Mouse (Mus musculus): ENCODE measurements around the gene Mad2l2. TPM values are rescaled to one million over a fixed set of nuclear protein-coding genes. Genes with fewer than 3 reads are reported as not detected.
"Not testable (repeated sequence)": the region's sequence is repeated elsewhere in the genome, so short reads cannot be mapped to it uniquely, and the experiment has no call there.

Mad2l2 gene
- polyA plus RNA-seq, 1 experiment: 25.2 TPM

- Histone ChIP-seq H3K4me3 (ENCODE audit: insufficient read depth, low read length) (no peak overlapping the region), H3K4me1 (ENCODE audit: control insufficient read depth, insufficient read depth, low read length) (no peaks in the 10 kb centered on the region), H3K27ac (ENCODE audit: insufficient read depth, low read length) (no peak overlapping the region)
- TF ChIP-seq POLR2A (IDR thresholded peaks at IDR 0.05; ENCODE audit: extremely low read depth, insufficient read depth, low read length): no peak
- no peak for TF ChIP-seq CTCF (IDR thresholded peaks at IDR 0.05; ENCODE audit: extremely low read depth, insufficient read depth, low read length)
Measured at GRCm38 (mm10) chr4:148177716-148178115, 47.5 kb downstream of the Mad2l2 start.

DNA sequence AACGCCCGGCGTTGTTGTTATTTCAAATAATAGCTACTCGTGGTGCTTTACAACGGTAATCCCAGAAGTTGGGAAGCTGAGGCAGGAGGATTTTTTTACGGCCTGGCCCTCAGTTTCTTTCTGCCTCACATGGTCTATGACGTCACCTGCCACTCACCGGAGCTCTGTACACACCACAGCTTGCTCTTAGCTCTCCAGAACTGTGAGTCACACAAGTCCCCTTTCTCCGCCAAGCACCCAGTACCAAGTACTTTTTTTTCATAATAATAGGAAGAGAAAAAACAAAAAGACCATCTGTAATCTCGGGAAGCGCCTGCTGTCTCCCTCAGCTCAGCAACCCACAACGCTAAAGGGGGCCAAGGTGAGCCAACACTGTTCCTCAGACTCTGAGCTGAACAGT, 51.3 kb downstream of the Mad2l2 start:
- Histone ChIP-seq H3K4me1 (ENCODE audit: control insufficient read depth, insufficient read depth, low read length) (no peaks in the 10 kb centered on the region), H3K27ac (ENCODE audit: insufficient read depth, low read length) (no peak overlapping the region)
- TF ChIP-seq CTCF (IDR thresholded peaks at IDR 0.05; ENCODE audit: extremely low read depth, insufficient read depth, low read length) (no peak), POLR2A (IDR thresholded peaks at IDR 0.05; ENCODE audit: extremely low read depth, insufficient read depth, low read length) (no peak)

DNA sequence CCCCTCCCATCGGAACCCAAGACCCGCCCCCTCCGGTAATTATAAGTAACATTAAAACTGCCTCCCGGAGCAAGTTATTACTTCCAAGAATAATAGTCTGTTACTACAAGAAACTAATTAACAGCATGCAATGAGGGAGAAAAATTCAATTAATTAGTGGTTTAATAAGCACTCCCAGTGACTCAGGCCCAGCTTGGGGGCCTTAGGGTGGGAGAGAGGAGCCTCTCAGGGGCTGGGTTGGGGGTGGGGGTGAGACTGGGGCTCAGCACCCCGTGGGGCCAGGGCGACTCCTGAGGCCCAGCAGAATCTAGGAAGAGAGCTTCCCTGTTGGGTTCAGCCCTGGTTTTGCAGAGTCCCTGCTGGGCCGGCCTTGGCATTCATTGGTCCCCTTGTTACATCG, 52.2 kb downstream of the Mad2l2 start:
- Histone ChIP-seq H3K4me1 (ENCODE audit: control insufficient read depth, insufficient read depth, low read length) (no peaks in the 10 kb centered on the region), H3K4me3 (ENCODE audit: insufficient read depth, low read length) (no peak overlapping the region), H3K27ac (ENCODE audit: insufficient read depth, low read length) (no peak overlapping the region)
- TF ChIP-seq POLR2A (IDR thresholded peaks at IDR 0.05; ENCODE audit: extremely low read depth, insufficient read depth, low read length) (no peak), CTCF (IDR thresholded peaks at IDR 0.05; ENCODE audit: extremely low read depth, insufficient read depth, low read length) (no peak)

More for the DNA sequence above, 51.3 kb downstream of the Mad2l2 start:
- no peak overlapping the region for H3K4me3 ChIP-seq (ENCODE audit: insufficient read depth, low read length)

DNA sequence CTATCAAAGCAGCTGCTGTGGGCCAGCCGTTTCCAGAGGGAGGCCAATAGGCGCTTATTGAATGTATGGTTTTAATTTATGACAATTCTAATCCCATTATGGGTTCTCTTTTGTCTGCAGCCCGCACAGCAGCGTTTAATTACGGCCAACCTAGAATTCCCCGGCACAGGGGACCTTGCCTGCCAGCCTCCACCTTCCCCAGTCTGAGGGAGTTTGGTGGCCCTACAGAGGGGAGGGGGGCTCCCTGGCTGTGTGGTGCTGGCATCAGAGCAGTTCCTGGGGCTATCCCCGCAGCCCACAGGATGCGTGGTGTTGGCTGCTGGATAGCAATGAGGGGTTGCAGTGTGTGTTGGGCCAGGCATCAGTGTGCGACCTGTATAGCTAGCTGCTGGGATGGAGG, 54.4 kb downstream of the Mad2l2 start:
- TF ChIP-seq POLR2A (IDR thresholded peaks at IDR 0.05; ENCODE audit: extremely low read depth, insufficient read depth, low read length) (no peak), CTCF (IDR thresholded peaks at IDR 0.05; ENCODE audit: extremely low read depth, insufficient read depth, low read length) (no peak)
- H3K4me1 ChIP-seq (ENCODE audit: control insufficient read depth, insufficient read depth, low read length): no peaks in the 10 kb centered on the region

GRCm38 (mm10) chr4:148185819-148186218, 55.6 kb downstream of the Mad2l2 start:
- Histone ChIP-seq H3K27ac (ENCODE audit: insufficient read depth, low read length) (no peak overlapping the region), H3K4me3 (ENCODE audit: insufficient read depth, low read length) (no peak overlapping the region)
- TF ChIP-seq POLR2A (IDR thresholded peaks at IDR 0.05; ENCODE audit: extremely low read depth, insufficient read depth, low read length) (no peak), CTCF (IDR thresholded peaks at IDR 0.05; ENCODE audit: extremely low read depth, insufficient read depth, low read length) (no peak)

More for the DNA sequence above, 54.4 kb downstream of the Mad2l2 start:
- H3K27ac ChIP-seq (ENCODE audit: insufficient read depth, low read length): no peak overlapping the region
- no peak overlapping the region for H3K4me3 ChIP-seq (ENCODE audit: insufficient read depth, low read length)

DNA sequence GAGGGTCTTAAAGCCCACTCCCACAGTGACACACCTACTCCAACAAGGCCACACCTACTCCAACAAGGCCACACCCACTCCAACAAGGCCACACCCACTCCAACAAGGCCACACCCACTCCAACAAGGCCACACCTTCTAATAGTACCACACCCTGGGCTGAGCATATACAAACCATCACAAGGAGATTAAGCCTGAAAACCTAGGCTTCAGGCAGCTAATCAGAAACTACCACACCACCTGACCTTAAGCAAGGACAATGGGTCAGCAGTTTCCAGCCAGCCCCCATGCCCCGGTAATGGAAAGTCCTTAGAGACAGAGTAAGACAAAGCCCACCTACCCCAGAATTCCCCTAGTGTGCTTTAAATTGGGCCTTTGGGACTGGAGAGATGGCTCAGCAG, 58.6 kb downstream of the Mad2l2 start:
- not testable (repeated sequence) for H3K4me1 ChIP-seq (ENCODE audit: control insufficient read depth, insufficient read depth, low read length); H3K27ac ChIP-seq (ENCODE audit: insufficient read depth, low read length); H3K4me3 ChIP-seq (ENCODE audit: insufficient read depth, low read length)

More at GRCm38 (mm10) chr4:148185819-148186218, 55.6 kb downstream of the Mad2l2 start:
- no peaks in the 10 kb centered on the region for H3K4me1 ChIP-seq (ENCODE audit: control insufficient read depth, insufficient read depth, low read length)

DNA sequence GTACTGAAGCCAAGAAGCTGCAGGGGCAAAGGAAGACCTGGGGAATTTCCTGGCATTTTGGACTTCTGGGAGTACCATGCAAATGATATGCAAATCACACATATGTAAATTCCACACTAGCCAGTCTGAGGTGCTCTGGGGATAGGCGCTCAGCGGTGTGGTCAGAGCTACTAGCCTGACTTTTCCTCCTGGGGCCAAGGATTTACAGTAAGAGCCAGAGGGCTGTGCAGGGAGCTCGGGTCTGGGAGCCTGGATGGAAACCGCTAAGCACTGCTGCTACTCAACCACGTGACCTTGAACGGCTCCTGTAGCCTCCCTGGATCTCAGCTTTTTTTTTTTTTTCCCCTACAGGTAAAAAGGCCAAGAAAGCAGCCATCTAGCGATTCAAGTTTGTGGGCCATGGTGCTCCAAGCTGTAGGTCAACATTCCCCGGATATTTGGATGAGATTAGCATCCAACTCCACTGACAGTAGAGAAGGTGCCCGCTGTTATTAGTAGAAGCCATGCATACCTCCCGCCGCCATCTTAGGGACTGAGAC, 62.6 kb downstream of the Mad2l2 start:
- Histone ChIP-seq H3K27ac (ENCODE audit: insufficient read depth, low read length) (no peak overlapping the region), H3K4me1 (ENCODE audit: control insufficient read depth, insufficient read depth, low read length) (no peaks in the 10 kb centered on the region), H3K4me3 (ENCODE audit: insufficient read depth, low read length) (no peak overlapping the region)
- TF ChIP-seq POLR2A (IDR thresholded peaks at IDR 0.05; ENCODE audit: extremely low read depth, insufficient read depth, low read length) (no peak), CTCF (IDR thresholded peaks at IDR 0.05; ENCODE audit: extremely low read depth, insufficient read depth, low read length) (no peak)

GRCm38 (mm10) chr4:148194400-148194799, 64.2 kb downstream of the Mad2l2 start:
- Histone ChIP-seq H3K27ac (ENCODE audit: insufficient read depth, low read length) (no peak overlapping the region), H3K4me1 (ENCODE audit: control insufficient read depth, insufficient read depth, low read length) (no peaks in the 10 kb centered on the region), H3K4me3 (ENCODE audit: insufficient read depth, low read length) (no peak overlapping the region)
- no peak for TF ChIP-seq POLR2A (IDR thresholded peaks at IDR 0.05; ENCODE audit: extremely low read depth, insufficient read depth, low read length)
- no peak for TF ChIP-seq CTCF (IDR thresholded peaks at IDR 0.05; ENCODE audit: extremely low read depth, insufficient read depth, low read length)

Other genes with a start within 250 kb of the Mad2l2 start
- 101 and 105 TPM in 2 replicates for gene Mfn2, start 225.7 kb upstream of the Mad2l2 start, polyA plus RNA-seq (2012; rRNA removed)
- gene Plod1, start 193.6 kb upstream of the Mad2l2 start, polyA plus RNA-seq (2012; rRNA removed): 21.9 and 24.4 TPM in 2 replicates
- 33.2 TPM in 2 replicates for gene 2510039O18Rik, start 189.5 kb upstream of the Mad2l2 start, polyA plus RNA-seq (2012; rRNA removed)
- gene Nppb, start 144.6 kb upstream of the Mad2l2 start, polyA plus RNA-seq (2012; rRNA removed): not detected in 2 replicates
- 0.21 TPM in 2 replicates for gene Nppa, start 129.7 kb upstream of the Mad2l2 start, polyA plus RNA-seq (2012; rRNA removed)
- gene Clcn6, start 91.6 kb upstream of the Mad2l2 start, polyA plus RNA-seq (2012; rRNA removed): 44.6 and 45.0 TPM in 2 replicates
- 32.2 and 34.2 TPM in 2 replicates for gene Mthfr, start 91.3 kb upstream of the Mad2l2 start, polyA plus RNA-seq (2012; rRNA removed)
- gene Agtrap, start 42.4 kb upstream of the Mad2l2 start, polyA plus RNA-seq (2012; rRNA removed): 5.8 and 6.1 TPM in 2 replicates
- 0.42 and 0.45 TPM in 2 replicates for gene Draxin, start 314 bp downstream of the Mad2l2 start, polyA plus RNA-seq (2012; rRNA removed)
- gene Fbxo6, start 21.8 kb downstream of the Mad2l2 start, polyA plus RNA-seq (2012; rRNA removed): 38.5 and 41.3 TPM in 2 replicates
- 236 and 238 TPM in 2 replicates for gene Fbxo44, start 30.1 kb downstream of the Mad2l2 start, polyA plus RNA-seq (2012; rRNA removed)
- 139 and 142 TPM in 2 replicates for gene Fbxo2, start 30.2 kb downstream of the Mad2l2 start, polyA plus RNA-seq (2012; rRNA removed)
- gene Disp3, start 157.6 kb downstream of the Mad2l2 start, polyA plus RNA-seq (2012; rRNA removed): 19.6 and 20.1 TPM in 2 replicates

Measured in cortical plate, adult 2 months (tissue).